Mouse (Mus musculus): ENCODE measurements around the gene Fuz.

The Fuz gene

GRCm38 (mm10) chr7:44888256-44889105, 7.4 kb upstream of the Fuz start:
- no peak for DNase-seq (ENCODE audit: extremely low spot score, low spot score)

GRCm38 (mm10) chr7:44890180-44890579, 5.7 kb upstream of the Fuz start:
- DNase-seq (ENCODE audit: extremely low spot score, low spot score) = no peak

- DNase-seq (ENCODE audit: extremely low spot score, low spot score) = no peak
These were observed 5.1 kb upstream of the Fuz start for GRCm38 (mm10) chr7:44890737-44891136.

GRCm38 (mm10) chr7:44891611-44892010, 4.3 kb upstream of the Fuz start:
- DNase-seq (ENCODE audit: extremely low spot score, low spot score) = no peak

- DNase-seq (ENCODE audit: extremely low spot score, low spot score) = peak; percentile 95
These were observed 3.5 kb upstream of the Fuz start, which contains the start of gene Med25 for GRCm38 (mm10) chr7:44892276-44892921. Med25 (minus strand) TSS chr7:44892712.

- DNase-seq (ENCODE audit: extremely low spot score, low spot score) = no peak
These were observed 2.7 kb upstream of the Fuz start for GRCm38 (mm10) chr7:44893197-44893596.

DNA sequence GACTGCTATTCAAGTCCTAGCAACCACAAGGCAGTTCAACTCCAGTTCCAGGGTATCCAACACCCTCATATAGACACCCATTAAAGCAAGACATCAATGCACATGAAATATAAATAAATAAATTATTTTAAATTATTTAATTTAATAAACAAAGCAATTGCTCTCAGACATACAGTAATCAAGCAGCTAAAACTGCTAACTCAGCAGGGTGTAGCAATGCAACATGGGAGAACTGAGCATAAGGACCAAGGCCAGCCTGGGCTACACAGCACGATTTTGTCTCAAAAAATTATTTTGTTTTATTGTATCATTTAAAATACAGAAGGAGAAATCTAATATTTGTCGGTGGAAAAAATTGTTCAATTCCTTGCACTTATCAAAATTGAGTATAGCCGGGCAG, 1.7 kb upstream of the Fuz start:
- no peak for DNase-seq (ENCODE audit: extremely low spot score, low spot score)

GRCm38 (mm10) chr7:44895206-44895592, 680 bp upstream of the Fuz start:
- DNase-seq (ENCODE audit: extremely low spot score, low spot score) = no peak

DNA sequence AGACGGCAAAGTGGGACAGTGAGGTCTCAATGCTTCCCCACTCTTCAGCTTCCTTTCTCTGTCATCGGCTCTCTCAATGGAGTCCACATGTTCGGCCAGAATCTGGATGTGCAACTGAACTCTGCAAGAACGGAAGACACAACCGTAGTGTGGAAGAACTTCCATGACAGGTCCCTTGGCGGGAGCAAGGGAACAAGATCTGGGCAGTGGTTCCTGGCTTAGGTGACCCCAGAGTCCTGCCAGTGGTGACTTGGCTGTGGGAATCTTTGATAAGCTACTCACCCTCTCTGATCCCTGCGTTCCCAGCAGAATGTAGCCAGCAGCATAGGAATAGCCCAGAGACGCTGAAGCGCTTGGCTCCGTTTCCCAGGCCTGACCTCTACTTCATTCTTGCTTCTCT, 620 bp downstream of the Fuz start:
- no peak for DNase-seq (ENCODE audit: extremely low spot score, low spot score)

DNA sequence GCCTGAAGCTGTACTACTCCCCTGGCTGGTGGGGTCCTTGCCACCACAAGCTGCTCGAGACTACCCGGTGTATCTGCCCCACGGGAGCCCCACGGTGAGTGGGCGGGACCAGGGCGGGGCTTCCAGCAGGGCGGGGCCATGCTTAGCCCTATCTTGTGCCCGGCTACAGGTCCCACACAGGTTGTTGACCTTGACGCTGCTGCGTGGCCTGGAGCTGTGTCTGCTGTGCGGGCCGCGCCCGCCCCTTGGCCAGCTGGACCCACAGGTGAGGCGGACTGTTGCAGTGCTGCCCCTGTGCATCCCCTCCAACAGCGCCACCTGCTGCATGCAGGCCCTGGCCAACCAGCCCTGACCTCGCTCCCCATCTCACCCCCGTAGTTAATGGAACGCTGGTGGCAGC, 2.7 kb downstream of the Fuz start:
- DNase-seq (ENCODE audit: extremely low spot score, low spot score) = no peak

- no peak for DNase-seq (ENCODE audit: extremely low spot score, low spot score)
These were observed 4.8 kb downstream of the Fuz start for GRCm38 (mm10) chr7:44900632-44901031.

GRCm38 (mm10) chr7:44901230-44901722, 5.4 kb downstream of the Fuz start:
- peak; percentile 73 for DNase-seq (ENCODE audit: extremely low spot score, low spot score)

DNA sequence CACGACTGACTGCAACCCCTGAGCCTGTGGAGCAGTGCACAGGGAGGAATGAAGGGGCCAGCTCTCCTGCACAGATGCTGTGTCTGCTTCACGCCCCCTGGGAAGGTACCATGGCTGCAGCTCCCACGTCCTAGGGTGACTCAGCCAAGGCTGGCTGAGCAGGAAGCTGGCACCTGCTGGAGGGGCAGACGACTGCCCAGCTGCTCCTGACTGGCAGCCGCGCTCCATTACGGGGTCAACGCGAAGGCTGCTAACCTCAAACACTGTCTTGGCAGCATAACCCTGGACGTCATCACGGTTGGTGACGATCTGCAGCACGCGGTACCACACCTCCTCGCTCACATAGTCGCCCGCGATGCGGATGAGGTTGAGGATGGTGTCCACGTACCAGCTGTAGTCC, 9.6 kb downstream of the Fuz start:
- no peak for DNase-seq (ENCODE audit: extremely low spot score, low spot score)

GRCm38 (mm10) chr7:44908706-44909476, 13.0 kb downstream of the Fuz start:
- no peak for DNase-seq (ENCODE audit: extremely low spot score, low spot score)

DNA sequence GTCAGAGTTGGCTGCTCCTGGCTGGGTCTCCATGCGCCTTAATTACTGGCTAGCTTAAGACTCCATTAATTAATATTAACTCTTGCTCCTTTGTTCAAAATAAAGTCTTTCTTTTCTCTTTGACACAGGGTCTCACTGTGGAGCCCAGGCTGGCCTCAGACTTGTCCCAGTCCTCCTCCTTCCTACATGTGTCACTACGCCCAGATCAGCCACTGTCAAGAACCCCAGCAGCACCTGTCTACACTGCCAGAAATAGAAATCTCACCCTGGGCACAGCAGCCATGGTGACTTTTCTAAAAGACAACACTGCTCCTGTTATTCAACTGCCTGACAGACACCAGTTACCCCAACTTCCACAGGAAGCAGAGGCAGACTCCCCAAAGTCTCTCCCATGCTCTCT, 18.5 kb downstream of the Fuz start:
- DNase-seq (ENCODE audit: extremely low spot score, low spot score) = no peak

DNA sequence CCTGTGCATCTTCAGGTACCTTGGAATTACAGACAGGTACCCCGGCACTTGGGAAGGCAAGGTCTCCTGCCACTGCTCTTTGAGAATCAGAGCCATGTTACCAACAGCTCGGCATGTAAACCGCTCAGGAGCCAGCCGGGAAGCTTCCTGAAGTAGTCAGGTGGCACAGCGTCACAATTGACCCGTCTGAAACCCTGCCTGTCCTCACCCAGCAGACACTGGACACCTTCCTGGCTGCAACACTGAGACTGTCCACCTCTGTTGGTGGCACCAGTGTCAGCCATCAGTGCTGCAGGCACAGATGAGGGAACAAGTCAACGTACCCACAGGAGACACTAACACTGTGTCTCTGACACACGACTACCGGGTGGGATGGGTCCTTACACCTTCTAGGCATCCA, 19.4 kb downstream of the Fuz start:
- no peak for DNase-seq (ENCODE audit: extremely low spot score, low spot score)

GRCm38 (mm10) chr7:44916191-44916590, 20.3 kb downstream of the Fuz start:
- no peak for DNase-seq (ENCODE audit: extremely low spot score, low spot score)

DNA sequence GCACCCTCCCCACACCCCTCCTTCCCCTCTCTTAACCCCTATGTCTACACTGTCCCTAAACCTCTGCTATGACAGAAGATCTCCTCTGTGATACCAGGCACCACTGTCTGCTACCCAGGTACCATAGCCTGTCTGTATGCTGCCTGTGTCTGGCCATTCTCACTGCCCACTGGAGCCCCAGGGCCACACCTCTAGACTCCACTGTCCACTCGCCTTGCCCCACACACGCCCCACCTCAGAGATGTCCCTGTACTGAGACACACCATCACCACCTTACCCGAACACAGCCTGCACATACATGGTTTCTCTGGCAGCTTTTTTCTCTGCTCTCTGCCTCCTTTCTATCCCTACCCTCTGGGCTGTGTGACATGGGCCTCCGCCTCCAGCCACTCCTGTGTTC, 21.0 kb downstream of the Fuz start:
- no peak for DNase-seq (ENCODE audit: extremely low spot score, low spot score)

DNA sequence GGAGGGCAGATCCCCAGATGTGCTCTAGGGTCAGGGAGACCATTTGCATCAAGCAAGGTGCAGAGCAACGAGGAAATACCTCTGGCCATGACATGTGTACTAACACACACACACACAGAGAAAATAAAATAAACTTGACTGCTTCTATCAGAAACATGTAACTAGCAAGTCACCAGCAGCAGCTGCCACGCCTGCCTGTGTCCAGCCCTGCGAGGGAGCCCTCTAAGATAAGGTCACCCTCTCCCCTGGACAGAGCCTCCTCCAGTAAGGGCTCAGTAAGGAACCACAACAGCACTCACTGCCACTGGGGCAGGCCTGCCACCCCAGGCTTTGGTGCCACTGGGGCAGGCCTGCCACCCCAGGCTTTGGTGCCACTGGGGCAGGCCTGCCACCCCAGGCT, 22.3 kb downstream of the Fuz start:
- DNase-seq (ENCODE audit: extremely low spot score, low spot score) = no peak

GRCm38 (mm10) chr7:44919127-44919526, 23.2 kb downstream of the Fuz start:
- no peak for DNase-seq (ENCODE audit: extremely low spot score, low spot score)

- no peak for DNase-seq (ENCODE audit: extremely low spot score, low spot score)
These were observed 26.7 kb downstream of the Fuz start for GRCm38 (mm10) chr7:44922530-44922929.

- no peak for DNase-seq (ENCODE audit: extremely low spot score, low spot score)
These were observed 29.6 kb downstream of the Fuz start for GRCm38 (mm10) chr7:44925468-44925867.
